Mouse (Mus musculus): ENCODE results near the gene Klhl29.

DNA sequence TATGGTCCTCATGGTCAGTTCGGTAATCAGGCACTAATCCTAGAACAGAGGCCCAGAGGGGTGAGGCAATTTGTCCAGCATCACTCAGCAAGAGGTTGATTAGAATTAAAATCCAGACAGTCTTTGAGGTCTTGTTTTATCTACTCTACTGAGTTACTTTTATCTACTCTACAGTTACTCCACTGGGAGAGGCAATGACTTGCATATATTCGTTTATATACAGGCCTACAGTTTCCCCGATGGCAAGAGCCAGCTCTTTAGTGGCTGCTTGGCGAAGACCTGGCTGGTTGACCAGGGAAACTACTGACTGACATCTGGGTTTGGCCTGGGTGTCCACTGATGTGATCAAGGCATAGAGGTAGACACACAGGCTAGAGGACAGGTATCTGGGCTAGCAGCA, 168.3 kb downstream of the Klhl29 start:
- TF ChIP-seq POLR2A (IDR thresholded peaks at IDR 0.05; ENCODE audit: borderline replicate concordance, control insufficient read depth, low read depth, low read length), result no peak
- TF ChIP-seq CTCF (IDR thresholded peaks at IDR 0.05; ENCODE audit: control insufficient read depth, insufficient read depth, low read length), result no peak

Measured in bone marrow, adult 2 months (tissue).